Mouse (Mus musculus): ENCODE results near the gene A4gnt.
A peak's percentile ranks its signal among the peaks of the same experiment; 100 is the strongest.

A4gnt gene

DNA sequence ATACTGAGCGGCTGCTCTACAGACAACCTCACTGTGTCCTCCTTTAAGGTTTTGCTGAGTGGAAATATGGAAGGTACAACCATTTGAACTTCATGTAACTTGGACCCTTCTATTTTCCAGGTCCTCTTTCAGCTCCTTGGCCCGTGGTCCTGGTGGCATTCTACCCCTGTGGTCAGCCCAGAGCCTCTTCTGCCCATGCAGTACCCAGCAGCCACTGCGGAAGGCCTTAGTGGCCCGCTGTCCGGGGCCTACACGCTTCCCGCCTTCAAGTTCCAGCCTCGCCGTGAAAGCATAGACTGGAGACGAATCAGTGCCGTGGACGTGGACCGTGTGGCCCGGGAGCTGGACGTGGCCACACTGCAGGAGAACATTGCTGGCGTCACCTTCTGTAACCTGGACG, 24.9 kb downstream of the A4gnt start:
- DNase-seq: no peak

DNA sequence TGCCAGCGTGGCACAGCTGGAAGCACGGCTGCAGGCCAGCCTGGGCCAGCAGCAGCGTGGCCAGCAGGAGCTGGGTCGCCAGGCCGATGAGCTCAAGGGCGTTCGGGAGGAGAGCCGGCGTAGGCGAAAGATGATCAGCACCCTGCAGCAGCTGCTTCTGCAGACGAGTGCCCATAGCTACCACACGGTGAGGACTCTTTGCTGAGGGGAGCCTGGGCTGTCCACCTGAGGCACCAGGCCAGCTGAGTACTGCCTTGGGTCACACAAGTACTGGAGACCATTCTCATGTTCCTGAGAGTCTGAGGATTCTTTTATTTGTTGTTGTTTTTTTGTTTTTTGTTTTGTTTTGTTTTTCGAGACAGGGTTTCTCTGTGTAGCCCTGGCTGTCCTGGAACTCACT, 25.4 kb downstream of the A4gnt start:
- no peak for DNase-seq

DNA sequence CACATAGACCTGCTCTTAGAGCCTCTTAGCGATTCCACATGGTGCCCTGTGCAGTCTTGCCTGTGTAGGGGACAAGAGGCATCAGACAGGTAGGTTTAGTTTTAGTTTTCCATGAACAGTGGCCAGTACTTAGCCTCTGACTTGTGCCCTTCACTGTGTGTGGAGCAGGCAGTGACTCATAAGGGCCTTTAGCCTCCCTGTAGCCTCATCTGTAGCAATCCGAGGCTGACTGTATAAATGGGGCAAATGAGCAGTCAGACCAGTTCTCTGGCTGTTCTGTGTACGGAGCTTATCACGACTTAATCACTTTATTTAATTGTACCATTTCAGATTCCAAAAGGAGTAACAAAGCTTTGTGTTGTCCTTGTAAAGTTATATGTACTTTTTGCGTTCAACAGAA, 27.7 kb downstream of the A4gnt start:
- no peak for DNase-seq

DNA sequence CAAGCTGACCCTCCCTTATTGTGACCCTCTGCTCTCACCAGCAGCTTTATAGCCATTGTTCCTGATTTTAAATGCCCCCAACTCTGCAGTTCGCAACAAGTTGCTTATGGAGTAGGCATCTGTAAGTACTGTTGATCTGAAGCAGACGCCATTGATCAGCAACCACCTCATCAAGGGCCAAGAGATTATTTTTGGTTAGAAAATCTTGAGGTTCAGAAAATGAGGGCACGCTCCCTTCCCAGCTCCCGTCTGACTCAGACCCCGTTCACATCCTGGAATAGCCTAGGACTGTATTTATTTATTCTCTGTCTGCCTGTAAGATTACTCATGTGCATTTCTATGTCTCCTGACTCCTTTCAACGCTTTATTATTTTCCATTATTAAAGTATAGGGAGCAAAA, 33.1 kb downstream of the A4gnt start:
- DNase-seq: no peak

DNA sequence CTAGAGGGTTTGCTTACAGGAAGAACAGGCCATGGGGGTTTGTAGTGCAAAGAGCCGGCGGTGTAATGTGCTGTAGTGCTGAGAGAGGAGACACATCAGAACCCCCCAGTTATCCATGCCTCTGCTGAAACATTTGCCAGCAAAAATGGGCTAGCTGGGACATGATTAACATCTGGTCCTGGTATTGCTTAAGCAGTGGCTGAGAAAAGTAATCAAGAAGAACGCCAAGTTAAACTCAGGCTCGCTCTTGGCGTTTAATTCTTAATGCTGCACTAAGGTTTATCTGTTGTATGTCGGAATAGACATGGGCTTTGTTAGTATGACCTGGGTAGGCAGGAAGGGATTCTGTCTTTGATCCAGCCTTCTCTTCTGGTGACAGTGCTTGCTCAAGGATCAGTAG, 33.8 kb downstream of the A4gnt start:
- no peak for DNase-seq

DNA sequence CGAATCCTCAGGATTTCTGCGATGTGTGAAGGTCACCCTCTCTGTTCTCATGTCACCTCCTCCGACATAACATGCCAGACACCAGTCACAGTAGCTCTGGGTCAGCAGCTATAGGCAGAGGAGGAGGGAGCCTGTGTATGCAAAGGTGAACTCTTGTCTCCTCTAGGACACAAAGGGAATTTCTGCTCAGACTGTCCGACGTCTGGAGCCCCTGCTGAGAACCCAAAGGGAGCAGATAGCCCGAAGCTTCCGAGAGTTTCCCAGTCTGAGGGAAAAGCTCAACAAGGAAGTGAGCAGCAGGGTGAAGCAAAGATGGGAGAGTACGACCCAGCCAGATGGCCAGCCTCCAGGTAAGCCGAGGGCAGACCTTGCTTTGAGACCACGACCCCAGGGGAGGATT, 48.5 kb downstream of the A4gnt start:
- DNase-seq: no peak

DNA sequence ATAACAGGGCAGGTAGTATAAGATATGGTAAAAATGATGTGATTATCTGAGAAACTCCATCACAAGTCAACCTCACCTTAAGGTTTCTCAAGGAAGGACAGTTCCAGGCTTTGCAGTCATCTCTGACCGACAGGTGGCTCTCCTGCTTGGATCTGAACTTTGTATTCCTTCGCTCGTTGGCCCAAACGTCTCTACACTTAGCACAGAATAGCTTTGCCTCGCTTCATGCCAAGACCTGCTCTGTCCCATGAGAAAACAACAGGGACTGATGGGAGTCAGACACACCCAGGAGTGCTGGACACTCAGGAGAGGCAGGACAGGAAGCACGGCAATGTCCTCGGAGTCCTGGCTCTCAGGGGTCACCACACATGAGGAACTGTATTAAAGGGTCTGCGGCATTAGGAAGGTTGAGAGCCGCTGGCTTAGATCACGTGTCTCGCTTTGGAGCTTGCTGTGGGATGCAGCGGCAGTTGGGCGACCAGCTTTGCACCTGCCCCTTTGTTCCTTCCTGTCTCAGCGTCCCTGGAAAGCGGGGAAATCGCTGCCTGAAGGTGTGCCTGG, 49.4 kb downstream of the A4gnt start:
- DNase-seq: no peak

DNA sequence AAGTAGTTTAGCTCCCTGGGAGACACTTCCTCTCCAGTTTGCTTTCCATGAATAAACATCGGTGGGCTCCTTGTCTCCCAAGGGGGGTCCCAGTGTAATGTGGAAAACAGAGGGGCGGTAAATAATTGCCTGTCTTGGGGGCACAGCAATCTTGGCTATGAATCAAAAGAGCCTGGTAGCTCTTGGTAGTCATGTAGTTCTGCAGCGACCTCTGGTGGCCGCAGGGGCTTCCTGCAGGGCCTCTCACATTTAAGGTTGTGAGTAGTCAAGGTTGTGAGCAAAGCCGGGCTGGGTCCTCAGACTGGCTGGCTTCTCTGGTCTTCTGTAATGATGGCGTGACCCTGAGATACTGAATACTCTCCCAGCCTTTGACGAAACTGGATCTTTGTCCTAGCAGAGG, 50.1 kb downstream of the A4gnt start:
- DNase-seq: peak; percentile 69

DNA sequence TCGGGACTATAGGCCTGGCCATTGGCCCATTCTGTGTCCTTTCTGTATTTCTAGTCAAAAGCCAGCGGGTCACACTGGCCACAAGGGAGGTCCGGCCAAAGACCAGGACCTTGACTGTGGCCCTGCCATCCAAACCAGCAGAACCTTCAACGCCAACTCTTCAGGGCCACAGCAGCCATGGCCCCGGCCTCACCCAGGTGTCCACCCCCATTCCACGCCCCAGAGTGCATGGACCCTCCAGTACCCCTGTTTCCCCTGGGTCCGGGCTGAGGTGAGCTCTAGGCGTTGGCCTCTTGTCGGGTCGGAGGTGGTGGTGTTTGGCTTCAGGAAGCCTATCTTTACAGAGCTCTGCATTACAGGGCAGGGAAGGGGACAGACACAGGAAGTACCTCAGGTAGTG, 50.6 kb downstream of the A4gnt start:
- no peak for DNase-seq

DNA sequence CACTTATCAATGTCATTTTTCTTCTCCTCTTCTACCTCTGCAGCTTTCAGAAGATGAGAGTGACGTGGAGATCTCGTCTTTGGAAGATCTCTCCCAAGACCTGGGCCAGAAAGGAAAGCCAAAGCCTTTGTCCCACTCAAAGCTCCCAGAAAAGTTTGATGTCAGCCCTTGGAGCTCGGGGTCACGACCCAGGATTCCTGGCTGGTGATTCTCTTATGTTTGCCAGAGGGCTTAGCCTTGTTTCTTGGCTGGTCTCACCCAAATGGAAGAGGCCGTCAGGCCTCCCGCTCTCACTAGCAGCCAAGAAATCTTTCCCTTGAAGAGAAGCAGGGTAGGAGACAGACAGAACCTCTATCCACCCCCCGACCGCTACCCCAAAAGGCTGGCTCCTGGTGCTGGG, 55.3 kb downstream of the A4gnt start:
- DNase-seq: no peak

DNA sequence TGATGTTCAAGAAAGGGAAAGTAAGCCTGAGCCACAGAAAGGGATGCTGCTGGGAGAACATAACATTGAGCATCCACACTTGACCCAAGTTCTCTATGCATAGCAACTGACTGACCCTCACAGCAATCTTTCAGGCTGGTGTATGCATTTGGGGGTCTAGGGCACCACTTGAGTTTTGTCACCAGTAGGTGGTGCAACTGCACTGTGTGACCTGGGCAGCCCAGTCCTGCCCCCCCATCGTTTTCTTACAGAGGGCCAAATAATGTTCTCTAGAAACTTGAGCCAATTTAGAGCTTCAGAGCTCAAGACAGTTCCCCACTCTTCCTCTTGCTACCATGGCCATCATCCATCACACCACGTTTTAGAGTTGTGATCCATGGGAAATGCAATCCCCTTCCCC, 59.3 kb downstream of the A4gnt start:
- DNase-seq: no peak
